Mouse (Mus musculus) G1E (cell line): ENCODE data around the gene Mrpl41. TPM values are rescaled to one million over a fixed set of nuclear protein-coding genes. Genes with fewer than 3 reads are reported as not detected.
"Not testable (repeated sequence)": the region's sequence is repeated elsewhere in the genome, so short reads cannot be mapped to it uniquely, and the experiment has no call there.

ENCODE experiments used
- ATAC-seq: 2 replicates; pipeline ENCODE4 v1.8.0; 2016; ENCODE audit warnings: mild to moderate bottlenecking; ENCODE audit not compliant: insufficient number of reproducible peaks, poor library complexity, low FRiP score, severe bottlenecking; ENCODE audit errors: extremely low read depth
- DNase-seq: peaks from one replicate; pipeline ENCODE4 v3.0.0; 2012; ENCODE audit warnings: low spot score
- H3K27me3 ChIP-seq: 2 replicates; pipeline ENCODE4 v1.6.1; 2012; ENCODE audit warnings: mild to moderate bottlenecking, low read length, inconsistent platforms; ENCODE audit not compliant: insufficient read depth
- H3K36me3 ChIP-seq: replicated peaks from 2 replicates; pipeline ENCODE3; 2012; ENCODE audit warnings: mild to moderate bottlenecking, inconsistent platforms
- H3K4me1 ChIP-seq: 2 replicates; pipeline ENCODE4 v1.6.1; 2012; ENCODE audit warnings: low read depth, low read length, inconsistent platforms, mixed read lengths; ENCODE audit not compliant: insufficient read depth
- H3K4me3 ChIP-seq: 2 replicates; pipeline ENCODE4 v1.5.1; 2012; ENCODE audit warnings: low read depth, mild to moderate bottlenecking, inconsistent platforms, low read length, moderate library complexity, mixed read lengths
- H3K9me3 ChIP-seq: replicated peaks from 2 replicates; pipeline ENCODE4 v1.6.1; 2012; ENCODE audit warnings: inconsistent platforms
- CTCF ChIP-seq: IDR thresholded peaks from 2 replicates; pipeline ENCODE4 v1.5.1; 2012; ENCODE audit warnings: low read depth, low read length, inconsistent platforms, mixed read lengths
- GATA1 ChIP-seq: IDR thresholded peaks from 2 replicates; pipeline ENCODE4 v1.6.1; 2012; ENCODE audit warnings: borderline replicate concordance, low read length, inconsistent platforms, mixed read lengths
- GATA2 ChIP-seq: IDR thresholded peaks from 2 replicates; pipeline ENCODE4 v1.6.1; 2012; ENCODE audit warnings: low read depth, low read length, inconsistent platforms, borderline replicate concordance
- POLR2AphosphoS5 ChIP-seq: IDR thresholded peaks from 2 replicates; pipeline ENCODE4 v1.6.1; 2012; ENCODE audit warnings: low read depth, low read length, inconsistent platforms; ENCODE audit not compliant: insufficient replicate concordance
- TAL1 ChIP-seq: conservative IDR thresholded peaks from 2 replicates; pipeline ENCODE4 v1.6.1; 2012; ENCODE audit warnings: low read depth, low read length, inconsistent platforms, mixed read lengths
- polyA plus RNA-seq: library from polyadenylated mRNA; stranded (reverse); fragments of >175 nt; gene quantifications from 2 replicates; pipeline ENCODE4 v1.2.3, GENCODE M21; 2012
- total RNA-seq, 2 experiments: library from RNA; stranded (forward) in 1 of 2; stranded (reverse) in 1 of 2; fragments of 200-1000 nt in 1 of 2; fragments of >200 nt in 1 of 2; fragmentation: Nextera tagmentation in 1 of 2; gene quantifications; 2 replicates each; pipeline ENCODE4 v1.2.3; 2014 to 2017

Mrpl41 gene
- total and polyA plus RNA-seq, 3 experiments, result 41.6 to 128 (median 55.2) TPM

DNA sequence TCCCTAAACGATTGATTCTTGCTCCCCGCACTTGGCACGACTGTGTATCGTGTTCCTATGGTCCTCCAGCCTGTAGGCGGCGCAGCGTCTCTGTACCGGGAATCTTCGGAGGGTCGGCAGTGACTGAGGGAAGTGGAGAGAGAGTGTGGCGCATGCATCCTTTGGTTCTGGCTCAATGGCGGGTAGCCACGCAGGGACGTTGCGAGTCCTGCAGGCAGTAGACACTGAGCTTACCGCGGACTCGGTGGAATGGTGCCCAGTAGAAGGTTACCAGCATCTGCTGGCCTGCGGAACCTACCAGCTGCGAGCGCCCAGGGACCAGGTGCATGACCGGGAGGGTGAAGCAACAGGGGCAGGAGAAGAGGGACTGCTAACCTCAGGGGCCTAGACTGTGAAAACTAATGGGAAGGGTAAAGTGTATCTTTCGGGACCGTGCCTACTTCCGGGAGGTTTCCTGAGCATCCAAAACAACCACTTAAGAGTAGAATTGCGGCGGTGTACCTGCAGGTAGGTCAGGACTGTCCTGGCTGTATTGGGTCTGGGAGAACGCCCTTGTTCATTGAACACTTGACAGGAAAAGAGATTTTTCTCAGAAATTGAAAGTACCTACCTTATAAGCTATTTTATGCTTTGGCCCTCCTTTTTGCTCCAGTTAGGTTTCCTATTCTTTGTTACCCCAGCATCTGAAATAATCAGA, 12.4 kb downstream of the Mrpl41 start, which contains the start of gene Dph7:
Gene Dph7, plus strand, starts transcription at position 97 of the 697 bp plus-strand sequence.
- H3K36me3 ChIP-seq, result peaks cover 87% of the 10 kb centered on the region
- TF ChIP-seq GATA2, result no peak
- no peak for TF ChIP-seq GATA1
- no peak for TF ChIP-seq TAL1
- peak; percentile 81; the same call in 1 of the 2 replicates for TF ChIP-seq POLR2AphosphoS5
- TF ChIP-seq CTCF, result peak; percentile 82
- DNase-seq, result peak; percentile 65
- peak within 1 kb of the TSS; percentile 96 for H3K4me3 ChIP-seq
- ATAC-seq, result peak; percentile 84
- no peaks in the 10 kb centered on the region for H3K27me3 ChIP-seq
- no peaks in the 10 kb centered on the region for H3K9me3 ChIP-seq
- H3K4me1 ChIP-seq, result peaks cover 28% of the 10 kb centered on the region

- peaks cover 86% of the 10 kb centered on the region for H3K36me3 ChIP-seq
- ATAC-seq (no peak), DNase-seq (no peak)
- H3K9me3 ChIP-seq, result no peaks in the 10 kb centered on the region
- peaks cover 39% of the 10 kb centered on the region for H3K4me1 ChIP-seq
- no peak for TF ChIP-seq TAL1
- no peak overlapping the region for H3K4me3 ChIP-seq
- no peaks in the 10 kb centered on the region for H3K27me3 ChIP-seq
Measured at GRCm38 (mm10) chr2:24960910-24961309, 14.0 kb downstream of the Mrpl41 start.

GRCm38 (mm10) chr2:24952537-24953055, 22.3 kb downstream of the Mrpl41 start:
- Histone ChIP-seq H3K4me3 (no peak overlapping the region), H3K36me3 (peaks cover 61% of the 10 kb centered on the region), H3K9me3 (no peaks in the 10 kb centered on the region), H3K27me3 (no peaks in the 10 kb centered on the region), H3K4me1 (peaks cover 67% of the 10 kb centered on the region)
- TF ChIP-seq GATA1 (no peak), TAL1 (no peak), CTCF (no peak), GATA2 (no peak), POLR2AphosphoS5 (no peak)
- ATAC-seq (no peak), DNase-seq (no peak)

- DNase-seq (no peak), ATAC-seq (no peak)
- no peaks in the 10 kb centered on the region for H3K27me3 ChIP-seq
- peak overlapping the region; percentile 99 for H3K4me3 ChIP-seq
- H3K36me3 ChIP-seq, result peaks cover 40% of the 10 kb centered on the region
- H3K9me3 ChIP-seq, result no peaks in the 10 kb centered on the region
- no peak for TF ChIP-seq POLR2AphosphoS5
- no peak for TF ChIP-seq CTCF
- TF ChIP-seq GATA1, result no peak
- no peak for TF ChIP-seq TAL1
- TF ChIP-seq GATA2, result no peak
- peaks cover 50% of the 10 kb centered on the region for H3K4me1 ChIP-seq
Measured at GRCm38 (mm10) chr2:24950189-24950535, 24.7 kb downstream of the Mrpl41 start.

DNA sequence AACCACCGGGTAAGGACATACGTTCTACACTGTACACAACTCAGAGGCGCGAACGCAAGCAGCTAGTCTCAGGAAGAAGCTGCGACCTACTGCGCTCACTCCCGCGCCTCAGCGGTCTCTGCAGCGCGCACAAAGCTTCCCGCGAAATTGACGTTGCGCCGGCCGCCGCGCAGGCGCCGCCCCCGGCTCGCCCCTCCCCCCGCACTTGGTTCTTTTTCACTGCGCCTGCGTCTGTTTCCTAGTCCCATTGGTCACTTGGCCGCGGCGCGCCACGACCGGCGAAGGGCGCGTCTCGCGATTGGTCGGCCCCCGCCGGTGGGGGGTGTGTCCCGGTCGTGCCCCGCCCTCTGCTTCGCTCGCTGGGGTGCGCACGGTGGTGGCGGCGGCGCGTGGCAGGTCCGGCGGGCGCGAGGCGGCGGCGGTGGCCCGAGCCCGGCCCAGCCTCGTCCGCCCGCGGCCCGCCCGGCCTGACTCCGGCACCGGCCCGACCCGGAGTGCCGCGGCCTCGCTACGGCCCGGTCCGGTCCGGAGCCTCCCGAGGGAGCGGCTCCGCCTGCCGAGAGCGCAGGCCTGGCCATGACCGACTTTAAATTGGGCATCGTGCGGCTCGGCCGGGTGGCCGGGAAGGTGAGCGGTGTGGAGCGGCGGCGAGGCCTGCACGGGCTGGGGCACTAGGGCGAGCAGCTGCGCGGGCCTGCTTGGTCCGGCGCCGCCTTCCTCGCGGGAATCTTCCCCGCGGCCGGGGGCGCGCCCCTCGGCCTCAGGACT, 25.3 kb downstream of the Mrpl41 start, which contains the start of gene Zmynd19:
Gene Zmynd19, plus strand, starts transcription at position 372 of the 768 bp plus-strand sequence.
- Histone ChIP-seq H3K36me3 (peaks cover 34% of the 10 kb centered on the region), H3K4me3 (peak within 1 kb of the TSS; percentile 99), H3K4me1 (peaks cover 44% of the 10 kb centered on the region), H3K9me3 (no peaks in the 10 kb centered on the region), H3K27me3 (no peaks in the 10 kb centered on the region)
- peak; percentile 85 for ATAC-seq
- peak; percentile 97 for DNase-seq
- TF ChIP-seq GATA2, result no peak
- no peak for TF ChIP-seq CTCF
- no peak for TF ChIP-seq TAL1
- no peak for TF ChIP-seq POLR2AphosphoS5
- no peak for TF ChIP-seq GATA1

DNA sequence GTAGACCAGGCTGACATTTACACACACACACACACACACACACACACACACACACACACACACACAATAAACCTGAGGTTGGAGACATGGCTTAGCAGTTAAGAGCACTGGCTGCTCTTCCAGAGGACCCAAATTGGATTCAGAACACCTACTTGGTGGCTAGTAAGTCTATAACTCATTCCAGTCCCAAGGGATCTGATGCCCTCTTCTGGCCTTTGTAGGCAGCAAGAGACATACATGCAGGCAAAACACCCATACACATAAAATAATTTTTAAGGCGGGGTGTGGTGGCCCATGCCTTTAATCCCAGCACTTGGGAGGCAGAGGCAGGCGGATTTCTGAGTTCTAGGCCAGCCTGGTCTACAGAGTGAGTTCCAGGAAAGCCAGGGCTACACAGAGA, 30.6 kb downstream of the Mrpl41 start:
- not testable (repeated sequence) for H3K9me3 ChIP-seq, DNase-seq, H3K4me3 ChIP-seq, H3K36me3 ChIP-seq, H3K27me3 ChIP-seq, ATAC-seq
- H3K4me1 ChIP-seq, result peaks cover 10% of the 10 kb centered on the region
